Mouse (Mus musculus): ENCODE measurements around the gene Afdn. TPM values are rescaled to one million over a fixed set of nuclear protein-coding genes. Genes with fewer than 3 reads are reported as not detected.

Afdn gene
- polyA plus RNA-seq, 1 experiment from 2014 or later = 146 TPM

Other genes starting within 250 kb of the Afdn start
- gene Tcte2, start 1.3 kb downstream of the Afdn start, polyA plus RNA-seq (2015; fragmentation: Nextera tagmentation; extraction: Ambion mirVana) = 22.9 TPM in 2 replicates
- gene Gm7168, start 187.8 kb downstream of the Afdn start, polyA plus RNA-seq (2015; fragmentation: Nextera tagmentation; extraction: Ambion mirVana) = not detected in 2 replicates
- not detected in 2 replicates for gene Gm7356, start 243.2 kb downstream of the Afdn start, polyA plus RNA-seq (2015; fragmentation: Nextera tagmentation; extraction: Ambion mirVana)